Mouse (Mus musculus) gastrocnemius, adult 2 months (tissue): ENCODE data around the gene Lrrc8d. TPM values are rescaled to one million over a fixed set of nuclear protein-coding genes. Genes with fewer than 3 reads are reported as not detected.
A peak's percentile ranks its signal among the peaks of the same experiment; 100 is the strongest.

Experiments used
- DNase-seq: peaks from one replicate; pipeline ENCODE4 v3.0.0; 2022
- H3K27ac ChIP-seq: fragments of 200-600 bp; 2 replicates; pipeline ENCODE4 v1.8.1; 2022; ENCODE audit warnings: mild to moderate bottlenecking
- H3K4me3 ChIP-seq: fragments of 200-600 bp; 2 replicates; pipeline ENCODE4 v1.8.1; 2022; ENCODE audit warnings: mild to moderate bottlenecking, moderate library complexity
- CTCF ChIP-seq: fragments of 200-600 bp; IDR thresholded peaks from 2 replicates; pipeline ENCODE4 v1.8.1; 2022; ENCODE audit warnings: antibody characterized with exemption, mild to moderate bottlenecking, moderate library complexity
- intact Hi-C: fragments of 180-260 bp; cut with DNase I; formaldehyde crosslinking; loops from one replicate; pipeline ENCODE4 v1.15.1; 2025
- total RNA-seq, 2 experiments: library from RNA; stranded (reverse); gene quantifications; 2 replicates each; pipeline ENCODE4 v1.2.3; 2021

Lrrc8d gene
- total RNA-seq, 2 experiments from 2014 or later: 3.2 to 5.0 TPM

GRCm38 (mm10) chr5:105868593-105868992 is 168.8 kb downstream of the Lrrc8d start:
- Histone ChIP-seq H3K27ac (no peak overlapping the region), H3K4me3 (no peak overlapping the region; the same call in 1 of the 2 replicates)
- peak; percentile 81 for DNase-seq
- intact Hi-C loops: loop anchor here (1.0 to 5.0 kb wide), 3 partner anchors 183 to 464 kb away; no protein-coding TSS in a partner anchor
- TF ChIP-seq CTCF: peak; percentile 93

GRCm38 (mm10) chr5:105869739-105870138 is 170.0 kb downstream of the Lrrc8d start:
- Histone ChIP-seq H3K4me3 (no peak overlapping the region), H3K27ac (no peak overlapping the region)
- no peak for TF ChIP-seq CTCF
- no peak for DNase-seq
- intact Hi-C loops: loop anchor here (2.0 to 10.0 kb wide), 3 partner anchors 357 to 465 kb away; no protein-coding TSS in a partner anchor

DNA sequence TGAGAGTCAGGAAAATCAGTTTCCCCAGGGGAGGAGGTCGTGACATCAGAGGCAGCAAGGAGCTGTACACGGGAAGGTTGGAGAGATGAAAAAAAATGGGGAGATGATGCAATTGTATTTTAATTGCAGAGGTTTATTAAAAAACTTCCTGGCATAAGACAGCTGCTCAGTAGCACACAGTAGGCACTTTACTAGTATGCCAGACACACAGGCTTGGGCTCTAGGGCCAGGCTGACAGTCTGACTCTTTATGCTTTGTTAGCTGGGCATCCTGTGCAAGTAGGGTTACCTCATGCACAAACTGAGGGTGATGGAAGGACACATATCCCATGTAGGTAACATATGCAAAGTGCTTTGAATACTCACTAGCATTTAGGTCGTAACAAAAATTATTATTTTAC is 171.4 kb downstream of the Lrrc8d start:
- DNase-seq: no peak
- Histone ChIP-seq H3K27ac (no peak overlapping the region), H3K4me3 (no peak overlapping the region)
- no peak for TF ChIP-seq CTCF
- intact Hi-C loops: loop anchor here (10.0 kb wide), 1 partner anchor 376 kb away; no protein-coding TSS in a partner anchor

GRCm38 (mm10) chr5:105872176-105872575 is 172.4 kb downstream of the Lrrc8d start:
- no peak for TF ChIP-seq CTCF
- intact Hi-C loops: loop anchor here (10.0 kb wide), 1 partner anchor 377 kb away; no protein-coding TSS in a partner anchor
- no peak for DNase-seq
- no peak overlapping the region for H3K27ac ChIP-seq
- no peak overlapping the region for H3K4me3 ChIP-seq

- H3K4me3 ChIP-seq: no peak overlapping the region
These were observed 173.1 kb downstream of the Lrrc8d start for GRCm38 (mm10) chr5:105872916-105873315.

DNA sequence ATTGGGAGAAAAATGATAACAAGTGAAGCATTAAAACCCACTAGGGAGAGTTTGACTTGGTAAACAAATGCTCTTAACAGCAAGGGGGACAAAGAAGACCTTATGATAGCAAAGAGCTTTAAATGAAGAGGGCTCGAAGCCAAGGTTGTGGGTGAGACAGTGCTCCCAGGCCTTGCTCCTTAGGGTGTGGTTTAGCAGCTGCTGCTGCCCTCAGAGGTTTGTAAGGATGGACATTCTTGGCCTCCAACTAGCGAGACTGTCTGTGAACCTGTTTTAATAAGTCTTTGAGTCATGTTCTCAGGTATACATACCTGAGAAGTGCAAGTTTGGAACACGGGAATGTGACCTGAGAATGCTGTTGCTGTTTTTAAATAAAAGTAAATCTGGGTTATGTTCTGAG is 174.0 kb downstream of the Lrrc8d start:
- intact Hi-C loops: loop anchor here (10.0 kb wide), 1 partner anchor 379 kb away; no protein-coding TSS in a partner anchor
- TF ChIP-seq CTCF: no peak
- H3K4me3 ChIP-seq: no peak overlapping the region
- no peak for DNase-seq
- H3K27ac ChIP-seq: no peak overlapping the region

More at GRCm38 (mm10) chr5:105872916-105873315, 173.1 kb downstream of the Lrrc8d start:
- no peak overlapping the region for H3K27ac ChIP-seq
- intact Hi-C loops: loop anchor here (10.0 kb wide), 1 partner anchor 378 kb away; no protein-coding TSS in a partner anchor
- TF ChIP-seq CTCF: no peak
- no peak for DNase-seq

GRCm38 (mm10) chr5:105874476-105874875 is 174.7 kb downstream of the Lrrc8d start:
- no peak for TF ChIP-seq CTCF
- H3K27ac ChIP-seq: no peak overlapping the region
- DNase-seq: no peak
- intact Hi-C loops: loop anchor here (10.0 kb wide), 1 partner anchor 380 kb away; no protein-coding TSS in a partner anchor
- H3K4me3 ChIP-seq: no peak overlapping the region

DNA sequence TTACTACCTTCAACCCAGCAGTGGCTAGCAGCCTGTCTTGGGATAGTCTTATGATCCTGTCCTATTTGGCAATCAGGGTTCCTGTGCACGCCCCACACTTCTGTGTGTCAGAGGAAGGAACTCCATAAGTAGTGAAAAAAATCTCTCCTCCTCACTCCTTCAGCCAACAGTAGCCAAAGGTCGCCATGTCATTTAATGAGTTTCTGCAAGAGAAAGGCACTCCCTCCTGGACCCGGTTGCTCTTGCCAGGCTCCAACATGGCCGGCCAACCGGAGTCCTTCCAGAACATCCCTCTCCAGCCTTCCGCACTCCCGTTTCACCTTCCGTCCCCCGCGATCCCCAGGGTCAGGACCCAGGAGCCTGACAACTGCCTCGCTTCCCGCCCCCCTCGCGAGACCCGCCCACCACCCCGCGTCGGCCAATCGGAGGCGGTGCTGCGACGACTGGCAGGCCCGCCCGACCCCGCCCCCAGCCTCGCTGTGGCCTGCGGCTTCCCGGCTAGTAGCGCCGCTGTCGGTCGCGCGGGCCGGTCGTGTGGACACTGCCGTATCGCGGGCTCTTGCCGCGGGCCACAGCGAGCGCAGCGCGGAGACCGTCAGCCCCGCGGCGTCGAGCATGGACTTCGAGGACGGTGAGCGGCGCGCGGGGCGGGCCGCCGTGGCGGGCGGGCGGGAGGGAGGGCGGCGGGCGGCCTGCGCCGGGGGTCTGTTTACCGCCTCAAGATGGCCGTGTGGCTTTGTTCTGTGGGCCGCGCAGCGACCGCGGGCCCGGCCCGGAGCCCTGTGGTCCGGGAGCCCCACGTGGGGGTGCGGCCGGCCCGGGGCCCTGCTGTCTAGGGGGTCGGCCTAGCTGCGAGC is 176.5 kb downstream of the Lrrc8d start, which contains the start of gene Zfp326:
Zfp326 (plus strand) TSS at position 498 of the 857 bp plus-strand sequence.
- Histone ChIP-seq H3K27ac (peak within 1 kb of the TSS; percentile 91), H3K4me3 (peak within 1 kb of the TSS; percentile 95)
- TF ChIP-seq CTCF: no peak
- intact Hi-C loops: loop anchor here (10.0 kb wide), 1 partner anchor 381 kb away; no protein-coding TSS in a partner anchor
- DNase-seq: peak; percentile 95

- peak overlapping the region; percentile 95 for H3K4me3 ChIP-seq
- peak overlapping the region; percentile 91 for H3K27ac ChIP-seq
- no peak for TF ChIP-seq CTCF
- intact Hi-C loops: loop anchor here (10.0 kb wide), 1 partner anchor 382 kb away; no protein-coding TSS in a partner anchor
- no peak for DNase-seq
These were observed 177.4 kb downstream of the Lrrc8d start for GRCm38 (mm10) chr5:105876925-105877774.

Other genes with a start within 250 kb of the Lrrc8d start
- gene Lrrc8c, start 180.6 kb upstream of the Lrrc8d start, total RNA-seq: 10 to 100 TPM in 1 of 2 experiments, 1 to 10 TPM in 1; 8.1 to 17.0 TPM
- gene Zfp326, start 176.6 kb downstream of the Lrrc8d start, total RNA-seq: 10 to 100 TPM in 1 of 2 experiments, 1 to 10 TPM in 1; 9.8 to 10.6 TPM